Mouse (Mus musculus) bone marrow, adult 2 months (tissue): ENCODE measurements around the gene 1110059E24Rik. TPM values are rescaled to one million over a fixed set of nuclear protein-coding genes. Genes with fewer than 3 reads are reported as not detected.

Experiments
- H3K27ac ChIP-seq: fragments of 200-500 bp; 2 replicates; pipeline ENCODE4 v1.5.1; 2012; ENCODE audit warnings: low read depth, mild to moderate bottlenecking, control low read depth, inconsistent platforms, low read length; ENCODE audit not compliant: control insufficient read depth, poor library complexity, insufficient read depth
- H3K4me1 ChIP-seq: fragments of 200-500 bp; 2 replicates; pipeline ENCODE4 v1.6.1; 2011; ENCODE audit warnings: low read length; ENCODE audit not compliant: control insufficient read depth, insufficient read depth
- H3K4me3 ChIP-seq: fragments of 200-500 bp; replicated peaks from 2 replicates; pipeline ENCODE3; 2011; ENCODE audit warnings: mild to moderate bottlenecking, low read depth, low read length, control low read depth; ENCODE audit not compliant: control insufficient read depth
- CTCF ChIP-seq: fragments of 200-500 bp; IDR thresholded peaks from 2 replicates; pipeline ENCODE4 v1.5.1; 2011; ENCODE audit warnings: low read length, control low read depth; ENCODE audit not compliant: control insufficient read depth, insufficient read depth
- POLR2A ChIP-seq: fragments of 200-500 bp; IDR thresholded peaks from 2 replicates; pipeline ENCODE4 v1.6.1; 2011; ENCODE audit warnings: low read depth, mild to moderate bottlenecking, control low read depth, low read length, borderline replicate concordance; ENCODE audit not compliant: control insufficient read depth
- WGBS: fragments of 180-500 bp; shearing (Covaris S2); methylation state at CpG from one replicate; pipeline ENCODE4 v1.1.7; 2018; 5-methylcytosine and 5-hydroxymethylcytosine counted together
- polyA plus RNA-seq: library from polyadenylated mRNA; stranded (reverse); fragments of >200 nt; gene quantifications from 2 replicates; pipeline ENCODE4 v1.2.4, GENCODE M21; 2011; ENCODE audit warnings: low replicate concordance; ENCODE audit not compliant: missing spikeins, insufficient read depth, insufficient read length

1110059E24Rik gene
- polyA plus RNA-seq, 1 experiment = 14.1 TPM

DNA sequence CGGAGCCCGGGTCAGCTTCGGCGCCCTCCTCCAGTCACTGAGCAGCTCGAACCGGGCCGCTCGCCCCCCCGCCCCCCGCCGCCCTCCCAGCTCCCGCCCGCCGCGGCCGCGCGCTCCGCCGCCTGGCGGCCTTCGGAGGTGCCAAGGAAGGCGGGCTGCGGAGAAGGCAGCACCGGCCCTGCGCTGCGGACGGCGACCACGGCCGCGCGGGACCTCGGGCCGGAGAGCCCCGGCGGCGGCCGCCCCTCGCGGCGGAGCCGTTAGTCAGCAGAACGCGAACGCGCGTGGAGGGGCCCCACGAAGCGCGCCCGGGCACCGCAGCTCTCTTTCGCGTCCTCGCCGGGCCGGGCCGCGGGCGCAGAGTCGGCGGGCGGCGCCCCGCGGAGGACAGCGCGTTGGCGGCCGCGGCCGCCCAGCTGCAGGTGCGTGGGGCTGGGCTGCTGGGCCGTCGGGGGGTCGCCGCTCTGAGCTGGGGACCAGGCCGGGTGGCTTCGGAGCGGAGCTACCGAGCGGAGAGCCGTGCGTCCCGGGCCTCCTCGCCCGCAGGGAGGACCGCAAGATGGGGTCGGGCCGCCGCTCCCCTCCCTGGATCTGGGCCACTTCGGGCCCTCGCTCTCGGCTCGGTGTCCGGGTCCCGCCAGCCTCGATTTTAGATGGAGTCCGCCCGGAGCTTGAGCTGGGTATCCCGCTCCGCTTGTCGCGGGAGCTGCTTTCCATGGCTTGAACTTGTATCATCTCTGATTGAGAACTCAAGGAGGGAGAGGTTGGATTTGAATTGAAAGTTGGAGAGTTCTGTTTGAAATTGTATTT is 601 bp upstream of the 1110059E24Rik start, which contains the start of gene Abhd17b:
TSS of gene Abhd17b (plus strand) at position 14 of the 810 bp plus-strand sequence.
- TF ChIP-seq POLR2A (0 out of 2 replicates have a peak, but pooled peaks have one; percentile 30), CTCF (no peak)

DNA sequence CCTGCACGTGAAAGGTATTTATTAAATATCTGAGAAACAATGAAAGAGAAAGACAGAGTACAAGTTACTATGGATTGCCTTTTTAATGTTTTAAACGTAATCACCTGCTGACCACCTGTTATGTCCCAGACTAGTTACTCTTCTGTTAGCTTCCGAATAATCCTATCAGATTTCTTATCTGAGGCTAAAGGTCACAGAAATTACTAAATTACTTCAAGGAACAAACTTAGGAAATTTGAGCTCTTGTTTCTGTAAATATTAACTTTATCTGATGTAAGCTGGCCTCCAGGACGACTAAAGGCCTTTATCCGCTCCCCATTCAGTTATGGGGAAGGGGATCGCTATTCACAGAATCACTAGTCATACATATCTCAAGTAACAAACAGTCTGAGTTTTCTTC is 1.1 kb downstream of the 1110059E24Rik start:
- TF ChIP-seq CTCF (no peak), POLR2A (no peak)
- no peak overlapping the region for H3K27ac ChIP-seq
- H3K4me1 ChIP-seq = peaks cover 6% of the 10 kb centered on the region
- H3K4me3 ChIP-seq = peak overlapping the region; percentile 76
- WGBS = 54% methylated on average over 6 of the region's 6 CpGs

More for the DNA sequence above, 601 bp upstream of the 1110059E24Rik start, which contains the start of gene Abhd17b:
- H3K4me3 ChIP-seq = peak within 1 kb of the TSS; percentile 81
- H3K27ac ChIP-seq = peak within 1 kb of the TSS; percentile 98
- under 1% methylated on average over 105 of the region's 105 CpGs for WGBS
- peaks cover 3% of the 10 kb centered on the region for H3K4me1 ChIP-seq

DNA sequence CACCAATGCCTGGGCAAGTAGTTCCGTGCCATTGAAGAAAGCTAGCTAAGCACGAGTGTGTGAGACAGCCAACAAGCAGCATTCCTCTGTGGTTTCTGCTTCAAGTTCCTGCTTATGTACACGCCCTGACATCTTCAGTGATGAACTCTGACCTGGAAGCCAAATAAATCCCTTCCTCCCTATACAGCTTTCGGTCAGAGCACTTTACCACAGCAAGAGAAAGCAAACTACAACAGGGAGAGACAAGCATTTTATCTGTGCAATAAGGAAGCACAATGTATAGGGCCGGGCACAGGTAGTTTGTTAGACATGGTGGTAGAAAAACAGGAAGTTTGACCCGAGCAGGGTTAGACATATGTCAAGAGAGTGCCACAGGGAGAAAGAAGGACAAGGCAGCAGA is 6.6 kb downstream of the 1110059E24Rik start:
- Histone ChIP-seq H3K4me1 (peaks cover 8% of the 10 kb centered on the region), H3K4me3 (no peak overlapping the region), H3K27ac (peak overlapping the region; percentile 61; the same call in 1 of the 2 replicates)
- TF ChIP-seq CTCF = no peak
- 31% methylated on average over 6 of the region's 6 CpGs for WGBS

DNA sequence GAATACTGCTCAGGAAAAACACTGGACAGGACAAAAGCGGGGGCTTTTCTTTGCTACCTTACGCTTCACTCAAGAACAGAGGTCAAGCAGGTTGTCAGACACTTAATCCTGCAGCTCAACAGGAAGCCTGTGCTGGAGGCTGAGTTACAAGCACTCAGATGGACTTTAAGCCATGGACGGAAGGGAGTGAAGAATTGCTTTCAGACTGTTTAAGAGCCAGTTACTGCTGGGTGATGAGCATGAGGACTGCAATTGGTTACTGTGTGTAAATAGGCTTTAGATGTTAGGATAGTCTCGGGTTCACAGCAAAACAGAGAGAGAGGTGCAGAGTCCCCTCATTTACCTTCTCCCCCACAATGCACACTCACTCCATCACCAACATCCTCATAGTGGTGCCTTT is 7.5 kb downstream of the 1110059E24Rik start:
- Histone ChIP-seq H3K4me1 (peaks cover 8% of the 10 kb centered on the region), H3K4me3 (no peak overlapping the region), H3K27ac (no peak overlapping the region)
- TF ChIP-seq CTCF (no peak), POLR2A (no peak)
- WGBS = 85% methylated on average over 4 of the region's 4 CpGs

DNA sequence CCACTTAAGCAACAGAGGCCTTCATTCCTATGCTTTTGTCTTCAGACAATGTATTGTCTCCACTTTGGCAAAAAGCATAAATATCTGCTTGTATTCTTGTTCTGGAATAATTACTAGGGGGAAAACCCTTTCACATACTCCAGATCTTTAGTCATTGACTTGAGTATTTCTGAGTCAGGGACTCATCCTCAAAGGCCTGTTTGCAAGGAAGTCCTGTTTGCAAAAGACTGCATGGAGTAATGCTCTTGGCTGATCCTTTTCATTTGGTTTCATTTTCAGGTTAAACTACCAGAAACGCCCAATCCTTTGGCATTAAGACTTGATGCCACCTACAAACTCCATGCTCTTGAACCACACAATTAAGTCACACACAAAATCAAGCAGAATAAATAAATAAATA is 8.8 kb downstream of the 1110059E24Rik start:
- Histone ChIP-seq H3K4me1 (peaks cover 8% of the 10 kb centered on the region), H3K4me3 (no peak overlapping the region), H3K27ac (no peak overlapping the region)
- WGBS = 26% methylated on average over 1 of the region's 1 CpGs
- TF ChIP-seq CTCF = no peak
- no peak for TF ChIP-seq POLR2A

GRCm38 (mm10) chr19:21637672-21638071 is 15.1 kb downstream of the 1110059E24Rik start:
- TF ChIP-seq POLR2A = no peak
- no peak for TF ChIP-seq CTCF
- Histone ChIP-seq H3K27ac (no peak overlapping the region), H3K4me3 (no peak overlapping the region), H3K4me1 (no peaks in the 10 kb centered on the region; the same call in 1 of the 2 replicates)
- 78% methylated on average over 7 of the region's 7 CpGs for WGBS

DNA sequence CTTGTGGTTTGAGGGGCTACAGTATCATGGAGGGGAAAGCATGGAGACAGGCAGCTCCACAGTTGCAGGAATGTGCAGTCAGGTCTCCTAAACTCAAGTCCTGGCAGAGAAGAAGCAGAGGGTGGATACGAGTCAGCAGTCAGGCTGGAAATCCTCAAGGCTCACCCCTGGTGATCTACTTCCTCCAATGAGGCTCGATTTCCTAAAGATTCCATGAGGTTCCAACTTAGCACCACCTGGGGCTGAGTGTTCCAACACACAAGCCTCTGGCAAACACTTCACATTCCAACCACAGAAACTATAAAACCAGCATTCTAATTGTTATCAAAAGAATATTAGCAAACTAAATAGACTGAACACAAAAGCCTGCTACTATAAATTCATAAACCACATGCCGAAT is 15.9 kb downstream of the 1110059E24Rik start:
- WGBS = 35% methylated on average over 3 of the region's 3 CpGs

GRCm38 (mm10) chr19:21635406-21635805 is 17.4 kb downstream of the 1110059E24Rik start:
- Histone ChIP-seq H3K4me1 (no peaks in the 10 kb centered on the region), H3K27ac (no peak overlapping the region), H3K4me3 (no peak overlapping the region)
- no peak for TF ChIP-seq POLR2A
- TF ChIP-seq CTCF = no peak
- WGBS = 62% methylated on average over 2 of the region's 2 CpGs

More for the DNA sequence above, 15.9 kb downstream of the 1110059E24Rik start:
- TF ChIP-seq POLR2A (no peak), CTCF (no peak)
- Histone ChIP-seq H3K27ac (no peak overlapping the region), H3K4me1 (no peaks in the 10 kb centered on the region; the same call in 1 of the 2 replicates), H3K4me3 (no peak overlapping the region)
